Mouse (Mus musculus): Measurements from ENCODE around the gene Krt8. TPM values are rescaled to one million over a fixed set of nuclear protein-coding genes. Genes with fewer than 3 reads are reported as not detected.
A peak's percentile ranks its signal among the peaks of the same experiment; 100 is the strongest.
"Not testable (repeated sequence)": the region's sequence is repeated elsewhere in the genome, so short reads cannot be mapped to it uniquely, and the experiment has no call there.

Gene Krt8
- total RNA-seq, 4 experiments from 2014 or later = 0.17 to 0.95 (median 0.23) TPM

DNA sequence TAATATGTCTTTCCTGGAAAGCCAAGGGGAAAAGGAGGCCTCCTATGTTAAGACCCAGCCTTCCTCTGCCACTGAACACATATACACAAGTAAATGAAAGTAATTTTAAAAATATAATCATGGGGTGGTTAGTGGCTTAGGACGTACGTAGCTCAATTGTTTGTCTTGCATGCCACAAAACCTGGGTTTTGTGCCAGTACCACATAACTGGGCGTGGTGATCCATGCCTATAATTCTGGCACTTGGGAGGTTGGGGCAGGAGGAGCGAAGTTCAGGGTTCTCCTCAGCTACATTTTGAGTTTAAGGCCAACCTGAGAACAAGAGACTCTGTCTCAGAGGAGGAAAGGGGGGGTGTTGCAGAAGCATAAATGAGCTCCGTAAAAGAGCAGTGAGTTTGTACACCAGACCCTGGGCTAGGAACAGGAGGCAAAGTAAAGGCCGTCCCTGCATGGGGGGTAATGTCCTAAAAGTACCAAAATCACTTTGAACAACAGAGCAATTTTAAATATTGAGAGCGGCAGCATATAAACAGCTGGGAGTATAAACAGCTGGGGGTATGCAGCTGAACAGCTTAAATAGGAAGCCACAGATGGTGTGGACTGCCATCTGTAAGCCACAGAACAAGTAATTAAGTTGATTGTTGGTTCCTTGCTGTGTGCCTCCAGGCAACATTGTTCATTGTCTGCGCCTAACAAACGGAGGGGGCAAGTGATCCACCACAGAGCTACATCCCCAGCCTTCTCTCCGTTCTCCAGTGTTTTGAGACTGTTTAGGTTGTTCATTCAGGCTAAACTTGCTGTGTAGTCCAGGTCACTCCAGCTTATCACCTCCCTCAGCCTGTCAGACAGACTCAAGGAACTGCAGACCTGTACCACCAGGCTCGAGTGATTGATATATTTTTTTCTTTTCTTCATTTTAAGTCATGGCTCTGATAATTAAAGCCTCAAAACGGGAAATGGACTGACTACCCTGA is 3.1 kb upstream of the Krt8 start:
- no peak for DNase-seq (ENCODE audit: low spot score in 2 of 2)

DNA sequence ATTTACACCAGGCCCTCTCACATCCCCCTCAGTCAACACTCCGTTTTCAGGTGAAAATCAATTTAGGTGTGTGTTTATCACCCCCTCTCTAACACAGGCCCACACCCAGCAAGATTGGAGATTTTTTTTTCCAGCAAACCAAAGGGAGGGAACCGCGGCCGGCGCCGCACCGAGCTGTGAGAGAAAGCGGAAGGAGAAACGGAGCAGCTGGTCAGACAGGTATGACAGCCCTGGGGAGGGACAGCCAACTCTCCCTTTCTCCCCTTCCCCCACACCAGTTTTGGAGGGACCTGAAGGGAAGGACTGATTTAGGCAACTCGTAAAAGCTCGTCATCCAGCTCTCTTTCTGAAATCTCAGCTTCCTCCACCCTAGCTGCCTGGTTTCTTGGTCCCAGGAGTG is 2.0 kb upstream of the Krt8 start:
- DNase-seq (ENCODE audit: low spot score in 2 of 2) = no peak

DNA sequence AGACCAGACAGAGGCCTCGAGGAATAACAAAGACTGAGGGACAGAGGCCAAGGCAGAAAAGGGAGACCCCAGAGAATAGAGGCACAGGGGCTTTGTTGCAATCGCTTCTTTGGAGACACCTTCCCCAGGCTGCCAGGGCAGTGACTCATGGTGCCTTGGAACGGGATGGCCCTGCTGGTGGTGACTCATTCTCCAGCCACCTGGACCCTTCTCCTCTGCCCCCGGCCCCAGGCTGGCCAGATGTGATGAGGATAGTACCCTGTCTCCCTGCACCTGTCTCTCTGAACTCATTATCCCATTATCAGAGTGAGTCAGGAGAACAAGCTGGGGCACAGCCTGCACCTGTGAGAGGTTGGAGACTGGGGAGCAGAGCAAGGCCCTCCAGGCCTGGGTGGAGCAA is 1.0 kb upstream of the Krt8 start:
- no peak for DNase-seq (ENCODE audit: low spot score in 2 of 2)

DNA sequence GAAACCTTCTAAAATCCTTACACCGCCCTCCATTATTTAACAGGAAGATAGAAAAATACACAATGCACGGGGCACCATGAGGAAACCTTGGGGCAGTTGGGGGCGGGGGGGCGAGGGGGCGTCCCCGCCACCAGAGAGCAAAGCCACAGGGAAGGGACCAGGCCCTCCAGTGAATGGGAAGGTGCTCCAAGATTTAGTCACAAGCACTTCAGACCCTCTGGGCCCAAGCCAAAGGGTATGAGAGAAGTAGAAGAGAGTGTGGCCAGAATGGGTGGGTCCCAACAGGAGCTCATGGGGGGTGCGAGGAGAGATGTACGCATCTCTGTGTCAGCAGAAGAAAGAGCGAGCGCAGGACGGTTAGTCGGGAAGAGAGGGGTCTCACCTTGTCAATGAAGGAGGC is 766 bp downstream of the Krt8 start:
- no peak for DNase-seq (ENCODE audit: low spot score in 2 of 2)

DNA sequence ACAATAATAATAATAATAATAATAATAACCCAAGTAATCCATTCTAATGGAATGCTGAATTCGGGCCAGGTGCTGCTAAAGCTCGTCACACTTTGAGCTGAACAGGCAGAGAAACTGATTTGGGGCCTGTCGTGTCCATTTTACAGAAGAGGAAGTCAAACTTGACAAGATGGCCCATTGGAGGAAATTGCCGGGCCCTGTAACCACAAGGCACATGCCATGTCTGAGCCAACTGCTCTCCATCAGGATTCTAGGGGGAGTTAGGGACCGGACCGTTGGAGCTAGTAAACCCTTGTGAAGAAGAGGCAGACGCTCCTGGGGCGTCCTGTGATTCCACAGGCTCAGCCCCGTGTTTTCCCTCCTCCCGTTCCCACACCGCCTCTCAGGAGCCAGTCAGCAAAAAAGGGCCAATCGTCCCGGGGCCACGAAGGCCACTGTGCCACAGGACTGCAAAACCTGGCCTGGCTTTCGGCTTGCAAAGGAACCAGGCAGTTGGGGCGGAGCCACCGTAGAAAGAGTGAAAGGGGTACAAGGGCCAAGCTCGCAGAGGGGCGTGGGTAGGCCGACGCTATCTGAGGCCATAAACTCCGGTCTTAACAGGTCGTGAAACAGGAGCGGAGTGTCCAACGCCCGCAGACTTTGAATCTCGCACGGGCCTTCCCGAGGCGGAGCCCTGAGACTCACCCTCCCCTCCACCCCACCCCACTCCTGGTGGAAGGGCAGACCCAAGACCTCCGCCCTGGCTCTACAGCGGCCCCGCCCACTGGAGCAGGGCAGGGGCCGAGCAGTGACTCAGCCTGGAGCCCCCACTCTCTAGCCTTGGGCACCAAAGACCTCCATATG is 1.4 kb downstream of the Krt8 start:
- DNase-seq (ENCODE audit: low spot score in 2 of 2) = no peak

DNA sequence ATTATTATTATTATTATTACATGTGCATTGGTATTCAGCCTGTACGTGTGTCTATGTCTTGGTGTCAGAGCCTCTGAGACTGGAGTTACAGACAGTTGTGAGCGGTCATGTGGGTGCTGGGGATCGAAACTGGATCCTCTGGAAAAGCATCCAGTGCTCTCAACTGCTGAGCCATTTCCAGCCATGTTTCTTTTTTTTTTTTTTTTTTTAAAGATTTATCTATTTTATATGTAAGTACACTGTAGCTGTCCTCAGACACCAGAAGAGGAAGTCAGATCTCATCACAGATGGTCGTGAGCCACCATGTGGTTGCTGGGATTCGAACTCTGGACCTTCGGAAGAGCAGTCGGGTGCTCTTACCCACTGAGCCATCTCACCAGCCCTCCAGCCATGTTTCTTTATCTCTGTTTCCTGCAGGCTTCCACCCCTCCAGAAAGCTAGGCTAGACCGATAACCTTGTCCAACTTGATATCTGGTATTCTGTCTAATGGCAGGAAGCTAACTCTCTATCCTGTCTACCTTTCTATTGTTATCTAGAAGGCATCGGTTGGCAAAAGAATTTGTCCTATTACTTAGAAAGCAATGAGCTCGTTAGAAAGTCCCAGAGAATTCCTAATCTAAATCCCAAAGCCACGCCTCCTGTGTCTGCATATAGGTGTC is 4.5 kb downstream of the Krt8 start:
- no peak for DNase-seq (ENCODE audit: low spot score in 2 of 2)

DNA sequence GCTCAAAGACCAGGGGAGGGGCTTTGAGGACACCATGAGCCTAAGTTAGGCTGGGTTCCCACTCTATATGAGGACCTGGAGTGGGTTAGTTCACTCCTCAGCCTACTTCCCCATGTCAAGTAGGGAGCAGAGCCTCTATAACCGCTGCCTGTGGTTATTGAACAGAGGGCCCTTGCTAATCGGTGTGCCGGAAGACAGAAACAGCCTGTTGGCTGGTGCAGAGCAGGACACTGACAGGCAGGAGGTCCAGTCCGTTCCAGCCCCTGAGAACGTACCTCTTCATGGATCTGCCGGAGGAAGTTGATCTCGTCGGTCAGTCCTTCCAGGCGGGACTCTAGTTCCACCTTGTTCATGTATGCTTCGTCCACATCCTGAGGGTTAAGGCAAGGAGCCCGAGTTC is 5.1 kb downstream of the Krt8 start:
- no peak for DNase-seq (ENCODE audit: low spot score in 2 of 2)

DNA sequence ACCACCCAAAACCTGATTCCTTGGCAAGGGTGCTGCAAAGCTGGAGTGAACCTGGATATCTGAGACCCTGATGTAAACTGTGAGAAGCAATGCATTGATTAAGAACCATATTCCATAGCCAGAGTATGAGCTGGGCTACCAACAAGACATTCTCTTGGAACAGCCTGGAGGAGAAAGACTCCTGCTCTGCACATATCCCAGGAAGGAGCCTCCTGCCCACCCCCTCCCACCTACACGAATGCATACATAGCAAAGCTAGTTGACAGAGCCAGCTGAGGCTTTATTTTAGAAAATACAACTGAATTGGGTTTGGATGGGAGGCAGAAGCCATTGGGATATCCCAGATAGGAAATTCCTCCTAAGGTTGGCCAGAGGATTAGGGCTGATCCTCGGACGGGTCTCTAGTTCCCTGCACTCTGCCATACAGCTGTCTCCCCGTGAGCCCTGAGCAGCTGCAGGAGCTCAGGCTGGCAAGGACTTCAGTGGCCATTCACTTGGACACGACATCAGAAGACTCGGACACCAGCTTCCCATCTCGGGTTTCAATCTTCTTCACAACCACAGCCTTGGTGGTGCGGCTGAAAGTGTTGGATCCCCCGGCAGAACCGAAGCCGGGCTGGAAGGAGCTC is 7.7 kb downstream of the Krt8 start:
- DNase-seq (ENCODE audit: low spot score in 2 of 2) = not testable (repeated sequence)

DNA sequence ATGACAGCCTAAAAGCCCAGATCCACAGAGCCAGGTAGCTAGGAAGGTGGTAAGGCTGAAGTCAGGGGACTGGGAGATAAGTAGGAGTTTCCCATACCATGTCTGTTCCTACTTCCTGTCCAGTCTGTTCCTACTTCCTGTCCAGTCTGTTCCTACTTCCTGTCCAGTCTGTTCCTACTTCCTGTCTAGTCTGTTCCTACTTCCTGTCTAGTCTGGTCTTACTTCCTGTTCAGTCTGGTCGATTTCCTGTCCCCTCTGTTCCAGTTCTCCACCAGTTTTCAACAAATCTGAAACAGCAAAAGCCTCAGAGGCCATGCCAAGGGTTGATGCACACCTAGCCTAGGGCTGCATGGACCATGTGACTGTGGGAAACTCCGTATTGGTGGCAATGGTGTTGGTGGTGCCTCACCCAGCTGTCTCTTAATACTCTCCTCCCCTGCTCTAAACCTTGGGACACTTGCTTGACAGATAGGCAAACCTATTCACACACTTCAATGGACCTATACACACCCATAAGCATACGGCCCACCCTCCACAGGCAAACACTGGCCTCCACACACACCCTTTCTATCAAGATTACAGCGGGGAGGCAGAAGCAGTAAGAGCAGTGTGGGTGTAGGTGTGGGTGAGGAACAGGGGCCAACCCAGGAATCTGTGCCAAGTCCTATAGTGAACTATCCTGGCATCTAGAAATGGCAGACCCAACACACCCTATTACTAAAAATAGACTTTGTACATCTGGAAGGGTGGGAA is 8.6 kb downstream of the Krt8 start:
- no peak for DNase-seq (ENCODE audit: low spot score in 2 of 2)

DNA sequence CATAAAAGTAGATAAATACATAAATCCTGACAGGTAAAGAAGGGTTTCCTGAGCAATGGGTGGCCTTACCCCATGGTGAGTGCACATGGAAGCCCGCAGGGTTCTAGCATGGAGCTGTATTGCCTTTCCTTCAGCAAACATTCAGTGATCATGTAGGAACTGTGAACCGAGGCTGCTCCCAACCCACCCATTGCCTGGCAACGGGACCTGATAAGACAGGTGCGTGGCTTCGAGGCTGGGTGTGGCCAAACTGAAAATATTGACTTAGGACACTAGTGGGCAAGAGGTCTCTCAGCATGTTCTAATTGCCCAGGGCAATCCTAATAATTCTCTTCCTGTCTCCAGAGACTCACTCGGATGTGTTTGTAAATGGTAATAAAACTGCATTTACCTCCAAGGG is 9.9 kb downstream of the Krt8 start:
- DNase-seq (ENCODE audit: low spot score in 2 of 2) = no peak

DNA sequence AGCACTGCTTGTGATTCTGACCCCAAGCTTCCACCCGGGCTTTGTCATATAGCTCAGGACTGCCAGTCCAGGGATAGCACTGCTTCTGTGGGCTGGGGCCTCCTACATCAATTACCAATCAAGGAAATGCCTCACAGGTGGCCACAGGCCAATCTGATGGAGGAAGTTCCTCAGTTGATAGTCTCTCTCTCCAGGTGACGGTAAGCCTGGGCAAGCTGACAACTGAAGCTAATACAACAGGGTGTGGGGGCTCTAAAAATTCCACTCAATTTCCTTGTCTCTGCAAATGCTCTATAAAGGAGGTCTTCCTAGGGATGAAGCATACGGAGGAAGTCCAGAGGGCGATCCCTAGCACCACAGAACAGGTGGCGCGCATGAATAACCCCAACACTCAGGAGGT is 13.3 kb downstream of the Krt8 start:
- DNase-seq (ENCODE audit: low spot score in 2 of 2) = no peak

DNA sequence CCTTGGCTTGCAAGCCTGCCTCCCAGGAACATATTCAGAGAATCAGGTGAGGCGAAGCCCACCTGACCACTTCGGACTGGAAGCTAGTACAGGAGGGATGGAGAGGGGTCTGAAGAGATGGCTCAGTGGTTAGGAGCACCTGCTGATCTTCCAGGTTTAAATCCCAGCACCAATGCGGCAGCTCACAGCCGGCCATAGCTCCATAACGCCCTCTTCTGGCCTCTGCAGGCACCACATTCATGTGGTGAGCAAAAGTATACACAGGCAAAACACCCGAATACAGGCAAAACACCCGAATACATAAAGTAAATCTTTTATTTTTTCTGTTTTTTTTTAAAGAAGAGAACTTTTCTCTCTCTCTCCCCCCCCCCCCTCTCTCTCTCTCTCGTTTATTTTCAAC is 15.6 kb downstream of the Krt8 start:
- no peak for DNase-seq (ENCODE audit: low spot score in 2 of 2)

DNA sequence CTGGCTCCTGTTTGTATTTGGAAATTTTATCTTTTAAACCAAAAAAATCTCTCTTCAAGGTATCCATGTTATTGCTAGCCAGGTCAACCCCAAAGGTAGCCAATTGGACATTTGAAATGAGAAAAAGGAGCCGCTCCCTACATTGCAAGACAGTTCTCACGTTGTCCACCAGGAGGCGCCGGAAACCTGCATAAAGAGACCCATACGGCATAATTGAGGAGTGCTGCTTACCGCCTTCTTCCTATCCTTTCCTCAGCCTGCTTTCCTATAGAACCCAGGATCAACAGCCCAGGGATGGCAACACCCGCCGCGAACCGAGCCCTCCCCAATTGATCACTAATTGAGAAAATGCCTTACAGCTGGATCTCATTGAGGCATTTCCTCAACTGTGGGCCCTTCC is 16.2 kb downstream of the Krt8 start:
- DNase-seq (ENCODE audit: low spot score in 2 of 2) = peak; percentile 57 to 92

DNA sequence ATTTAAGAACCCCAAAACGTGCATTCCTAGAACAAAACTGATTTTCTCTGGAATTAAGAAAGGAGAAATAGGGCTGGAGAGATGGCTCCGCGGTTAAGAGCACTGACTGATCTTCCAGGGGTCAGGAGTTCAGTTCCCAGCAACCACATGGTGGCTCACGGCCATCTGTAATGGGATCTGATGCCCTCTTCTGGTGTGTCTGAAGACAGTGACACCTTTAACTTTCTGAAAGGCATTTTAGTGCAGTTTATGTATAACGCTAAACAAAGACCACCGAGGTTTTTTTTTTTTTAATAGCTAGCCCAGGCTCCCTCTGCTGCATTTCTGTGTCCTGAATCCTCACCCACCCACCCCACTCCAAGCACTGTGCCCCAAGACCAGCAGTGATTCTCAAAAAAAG is 19.5 kb downstream of the Krt8 start:
- no peak for DNase-seq (ENCODE audit: low spot score in 2 of 2)

DNA sequence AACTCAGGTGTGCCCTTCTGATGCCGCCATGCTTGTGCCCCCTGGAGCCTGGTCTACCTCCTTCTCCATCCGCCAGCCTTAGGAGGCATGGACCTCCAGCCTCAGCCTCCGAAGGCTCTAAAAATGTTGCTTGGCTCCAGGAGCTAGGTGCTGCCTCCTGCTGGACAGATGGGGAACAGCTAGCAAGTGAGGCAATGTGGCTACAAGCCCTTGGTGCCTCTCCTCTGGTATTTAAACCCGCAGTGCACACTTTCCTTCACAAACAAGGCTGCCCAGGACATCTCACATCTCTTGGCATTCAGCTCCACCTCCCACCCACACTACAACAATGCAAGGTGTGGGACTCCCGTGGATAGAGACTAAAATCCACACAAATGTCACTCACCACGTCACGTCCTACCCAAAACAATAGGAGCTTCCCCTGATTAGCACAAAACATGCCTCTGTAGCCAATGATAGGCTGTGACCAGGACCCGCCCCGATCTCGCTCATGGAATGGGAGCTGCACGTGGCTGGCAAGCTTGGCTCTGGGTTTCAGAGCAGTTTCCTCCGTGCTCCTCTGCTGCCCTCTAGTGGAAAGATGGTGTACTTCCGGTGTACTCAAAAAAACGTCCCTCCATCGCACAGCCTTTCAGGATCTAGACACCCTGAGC is 20.2 kb downstream of the Krt8 start:
- peak; percentile 81 to 90 for DNase-seq (ENCODE audit: low spot score in 2 of 2)

DNA sequence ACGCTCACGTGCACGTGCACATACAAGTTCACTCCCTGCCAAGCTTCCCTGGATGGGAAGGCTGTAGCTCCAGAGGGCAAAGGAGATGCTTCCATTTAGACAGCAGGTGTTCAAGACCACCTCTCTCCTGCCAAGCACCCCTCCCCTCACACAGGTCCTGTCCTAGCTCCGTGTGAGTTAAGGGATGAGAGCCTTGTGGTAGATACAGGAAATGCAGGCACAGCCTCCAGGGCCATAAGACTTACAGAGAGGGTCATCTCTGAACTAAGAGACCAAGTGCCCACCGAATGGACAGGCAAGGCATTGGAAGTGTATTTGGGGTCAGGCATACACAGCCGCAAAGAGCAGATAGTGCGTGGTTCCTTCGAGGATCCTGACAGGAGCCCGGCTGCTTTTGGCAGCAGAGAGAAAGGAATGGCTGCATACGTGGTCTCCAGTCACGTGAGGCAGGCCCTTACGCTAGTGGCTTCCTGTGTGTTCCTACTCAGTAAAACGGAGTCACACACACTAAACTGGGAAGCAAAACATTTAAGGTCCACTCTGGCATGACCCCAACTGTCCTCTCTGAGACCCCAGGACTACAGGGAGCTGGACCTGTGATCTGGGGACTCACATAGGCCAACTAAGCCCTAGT is 20.9 kb downstream of the Krt8 start:
- no peak for DNase-seq (ENCODE audit: low spot score in 2 of 2)

DNA sequence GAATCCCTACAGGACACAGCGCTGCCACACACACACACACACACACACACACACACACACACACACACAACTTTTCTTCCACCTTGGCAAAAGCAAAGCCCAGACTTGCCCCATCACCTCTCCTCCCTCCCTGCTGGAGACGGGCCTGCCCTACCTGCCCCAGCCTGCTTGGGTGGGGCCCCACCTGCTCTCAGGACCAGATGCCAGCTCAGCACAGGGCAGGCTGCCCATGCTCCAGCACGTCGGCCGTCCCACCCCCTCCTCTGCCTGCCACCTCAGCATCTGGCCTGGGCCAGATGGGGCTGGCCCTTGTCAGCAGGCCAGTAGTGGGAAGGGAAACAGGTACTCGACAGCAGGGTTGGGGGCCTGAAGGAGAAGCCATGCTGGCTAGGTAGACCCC is 23.4 kb downstream of the Krt8 start:
- DNase-seq (ENCODE audit: low spot score in 2 of 2) = no peak

DNA sequence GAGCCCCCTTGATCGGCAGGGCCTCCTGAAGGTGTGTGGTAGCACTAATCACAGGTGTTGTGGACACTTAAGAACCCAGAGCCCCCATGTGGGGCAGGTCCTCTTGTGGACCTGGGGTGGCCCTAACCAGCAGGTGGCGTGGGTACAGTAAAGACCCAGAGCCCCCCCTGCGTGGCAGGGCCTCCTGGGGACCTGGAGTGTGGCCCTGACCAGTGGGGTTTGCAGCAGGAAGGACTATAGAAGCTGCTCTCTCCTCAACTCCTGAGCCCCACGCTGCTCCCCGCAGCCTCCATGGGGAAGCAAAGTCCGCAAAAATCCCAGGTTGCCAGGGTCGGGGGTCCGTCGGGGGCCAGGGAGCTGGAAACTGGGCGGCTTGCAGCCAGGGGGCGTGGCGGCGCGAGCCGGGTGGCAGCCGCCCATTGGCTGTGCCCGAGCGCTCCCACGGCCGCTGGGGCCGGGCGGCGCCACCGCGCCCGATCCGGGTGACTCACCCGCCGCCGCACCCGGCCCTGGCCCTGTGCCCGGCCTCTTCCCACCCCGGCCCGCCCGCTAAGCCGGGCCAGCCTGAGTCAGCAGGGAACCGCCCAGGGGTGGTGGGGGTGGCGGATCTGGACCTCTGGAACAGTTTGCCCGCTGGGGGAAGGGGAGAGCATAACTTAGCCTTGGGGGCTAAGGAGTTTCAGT is 27.1 kb downstream of the Krt8 start:
- peak; percentile 53 to 76 for DNase-seq (ENCODE audit: low spot score in 2 of 2)

DNA sequence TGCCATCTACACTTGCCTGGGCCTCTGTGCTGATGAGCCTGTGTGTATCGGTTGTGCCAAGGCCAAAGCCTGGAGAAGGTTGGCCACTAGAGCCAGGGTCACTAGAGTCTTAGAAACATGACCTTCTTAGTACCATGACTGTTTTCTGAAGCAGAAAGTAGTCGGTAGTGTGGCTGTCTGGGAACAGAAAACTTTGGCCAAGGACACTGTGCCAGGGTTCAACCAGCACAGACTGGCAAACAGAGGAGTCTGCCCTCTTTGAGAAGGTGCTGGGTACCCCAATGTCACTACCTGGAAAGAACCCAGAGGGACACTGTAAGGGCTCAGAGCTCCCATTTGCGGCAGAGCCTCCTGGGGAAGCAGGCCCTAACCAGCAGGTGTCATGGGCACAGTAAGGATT is 27.6 kb downstream of the Krt8 start:
- no peak for DNase-seq (ENCODE audit: low spot score in 2 of 2)

All from left cerebral cortex, adult 8-10 months (tissue).